Mouse (Mus musculus) liver, adult 2 months (tissue): ENCODE data around the gene Rpl10a.

ENCODE experiments used
- CTCF ChIP-seq: fragments of 200-500 bp; IDR thresholded peaks from 2 replicates; pipeline ENCODE4 v1.5.1; 2011; ENCODE audit warnings: low read depth, low read length, control low read depth
- POLR2A ChIP-seq: fragments of 200-500 bp; IDR thresholded peaks from 2 replicates; pipeline ENCODE4 v1.6.1; 2011; ENCODE audit warnings: low read length, control low read depth; ENCODE audit not compliant: insufficient read depth; ENCODE audit errors: extremely low read depth

DNA sequence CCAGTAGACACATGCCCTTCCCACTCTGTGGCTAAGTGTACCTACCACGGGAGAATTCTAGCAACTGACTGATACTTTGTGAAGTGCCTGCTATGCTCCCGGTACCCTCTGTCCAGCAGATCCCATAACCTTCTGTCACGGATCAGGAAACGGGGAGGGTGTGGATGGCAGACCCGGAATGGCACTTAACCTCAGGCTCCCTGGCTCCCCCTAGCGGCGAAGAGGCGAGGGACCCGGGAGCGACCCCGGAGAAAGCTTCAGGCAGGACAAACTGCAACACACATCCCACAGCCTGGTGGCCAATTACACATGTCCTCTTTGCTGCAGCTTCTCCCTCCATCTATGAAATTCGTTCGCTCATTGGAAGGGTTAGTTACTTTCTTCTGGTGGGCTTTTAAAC lies 40.2 kb downstream of the Rpl10a start:
- TF ChIP-seq CTCF (peak; percentile 91), POLR2A (no peak)
